Mouse (Mus musculus) midbrain, embryonic 10.5 days (tissue): ENCODE measurements around the gene Enpp6. TPM values are rescaled to one million over a fixed set of nuclear protein-coding genes. Genes with fewer than 3 reads are reported as not detected.

Experiments
- DNase-seq: peaks from one replicate; pipeline ENCODE4 v3.0.0-alpha.2; 2017; ENCODE audit warnings: low spot score
- H3K27ac ChIP-seq: fragments of 300-500 bp; sonication (generic); replicated peaks from 2 replicates; pipeline ENCODE4 v1.5.1; 2016; ENCODE audit warnings: mild to moderate bottlenecking
- H3K27me3 ChIP-seq: fragments of 300-500 bp; sonication (generic); 2 replicates; pipeline ENCODE4 v1.6.1; 2016; ENCODE audit warnings: low read depth, mild to moderate bottlenecking; ENCODE audit not compliant: poor library complexity, severe bottlenecking
- H3K36me3 ChIP-seq: fragments of 300-500 bp; sonication (generic); 2 replicates; pipeline ENCODE4 v1.6.1; 2016; ENCODE audit warnings: mild to moderate bottlenecking, moderate library complexity
- H3K4me1 ChIP-seq: fragments of 300-500 bp; sonication (generic); 2 replicates; pipeline ENCODE4 v1.6.1; 2016
- H3K4me3 ChIP-seq: fragments of 300-500 bp; sonication (generic); 2 replicates; pipeline ENCODE4 v1.5.1; 2016; ENCODE audit warnings: mild to moderate bottlenecking, moderate library complexity
- H3K9me3 ChIP-seq: fragments of 300-500 bp; sonication (generic); replicated peaks from 2 replicates; pipeline ENCODE4 v1.6.1; 2016; ENCODE audit warnings: mild to moderate bottlenecking
- WGBS: fragments of 180-500 bp; shearing (Covaris S2); methylation state at CpG from one replicate; pipeline ENCODE4 v1.1.7; 2016; 5-methylcytosine and 5-hydroxymethylcytosine counted together
- polyA plus RNA-seq: library from polyadenylated mRNA; unstranded; fragments of >200 nt; fragmentation: Nextera tagmentation; extraction: Ambion mirVana; gene quantifications from 2 replicates; pipeline ENCODE4 v1.2.1, GENCODE M21; 2016

The Enpp6 gene
- polyA plus RNA-seq, 1 experiment from 2014 or later: 0.16 TPM

DNA sequence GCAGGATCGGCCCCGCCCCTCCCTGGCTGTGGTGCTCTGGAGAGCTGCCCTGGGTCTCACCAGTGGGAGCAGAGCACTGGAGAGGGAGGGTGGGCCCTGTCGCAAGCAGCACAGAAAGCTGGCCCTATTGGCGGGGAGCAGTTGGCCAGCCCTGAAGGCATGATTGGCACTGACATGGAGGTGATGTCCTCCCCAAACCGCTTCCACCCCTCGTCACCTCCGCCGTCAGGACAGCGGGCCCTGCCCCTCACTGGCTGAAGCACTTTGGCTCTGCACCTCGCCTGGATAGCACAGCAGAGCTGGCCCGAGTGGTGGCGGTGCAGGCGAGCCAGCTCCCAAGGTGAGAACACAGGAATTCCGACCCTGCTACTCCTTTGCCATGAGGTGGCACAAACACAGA is 20.9 kb upstream of the Enpp6 start:
- Histone ChIP-seq H3K9me3 (no peaks in the 10 kb centered on the region), H3K36me3 (no peaks in the 10 kb centered on the region), H3K4me3 (no peak overlapping the region), H3K4me1 (peaks cover 22% of the 10 kb centered on the region), H3K27ac (no peak overlapping the region), H3K27me3 (0 out of 2 replicates have a peak, but pooled peaks cover 6% of the 10 kb centered on the region)
- 67% methylated on average over 14 of the region's 14 CpGs for WGBS
- DNase-seq: no peak

DNA sequence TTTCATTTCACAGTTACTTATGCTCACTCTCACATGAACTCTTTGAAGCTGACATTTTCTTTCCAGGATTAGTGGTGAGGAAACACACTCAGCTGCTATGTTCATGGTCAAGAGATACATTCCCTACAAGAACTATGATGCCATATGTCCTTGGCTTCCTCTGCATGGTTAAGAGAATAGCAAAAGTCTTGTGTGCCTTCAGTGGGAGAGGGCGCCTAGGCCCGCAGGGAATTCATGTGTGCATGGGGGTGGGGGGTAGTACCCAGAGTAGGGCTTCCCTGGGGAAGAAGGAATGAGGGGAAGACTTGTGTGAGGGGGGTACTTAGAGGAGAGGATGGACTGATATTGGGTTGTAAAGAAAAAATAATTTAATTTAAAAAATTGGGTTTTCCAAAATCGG is 18.0 kb upstream of the Enpp6 start:
- no peak overlapping the region for H3K4me3 ChIP-seq
- no peaks in the 10 kb centered on the region for H3K36me3 ChIP-seq
- H3K9me3 ChIP-seq: peaks cover 4% of the 10 kb centered on the region
- 0 out of 2 replicates have a peak, but pooled peaks cover 6% of the 10 kb centered on the region for H3K27me3 ChIP-seq
- WGBS: 98% methylated on average over 3 of the region's 3 CpGs
- no peak overlapping the region for H3K27ac ChIP-seq
- peaks cover 9% of the 10 kb centered on the region for H3K4me1 ChIP-seq
- no peak for DNase-seq

- Histone ChIP-seq H3K27me3 (0 out of 2 replicates have a peak, but pooled peaks cover 6% of the 10 kb centered on the region), H3K4me3 (no peak overlapping the region), H3K27ac (no peak overlapping the region), H3K4me1 (peaks cover 3% of the 10 kb centered on the region), H3K9me3 (peaks cover 10% of the 10 kb centered on the region), H3K36me3 (no peaks in the 10 kb centered on the region)
- 78% methylated on average over 2 of the region's 2 CpGs for WGBS
- no peak for DNase-seq
Measured at GRCm38 (mm10) chr8:46969386-46969785, 17.3 kb upstream of the Enpp6 start.

DNA sequence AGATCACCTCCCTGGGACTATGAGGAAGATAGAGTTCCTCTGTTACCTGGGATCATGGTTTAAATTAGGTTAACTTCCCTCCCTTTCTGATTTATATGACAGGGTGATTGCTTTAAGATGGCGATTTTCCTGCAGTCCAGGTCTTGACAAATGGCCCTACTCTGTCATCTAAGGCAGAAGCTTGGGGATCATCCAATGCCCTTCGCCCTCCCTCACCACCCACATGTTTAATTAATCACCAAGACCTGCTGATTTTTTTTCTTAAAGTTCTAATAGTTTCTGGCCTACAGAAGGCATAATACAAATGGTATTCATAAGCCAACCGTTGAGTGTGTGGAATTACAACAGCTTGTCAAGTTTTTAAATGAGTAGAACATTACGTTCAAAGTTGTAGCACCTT is 9.3 kb upstream of the Enpp6 start:
- Histone ChIP-seq H3K36me3 (no peaks in the 10 kb centered on the region), H3K4me3 (no peak overlapping the region), H3K4me1 (no peaks in the 10 kb centered on the region), H3K27me3 (no peaks in the 10 kb centered on the region), H3K27ac (no peak overlapping the region), H3K9me3 (peaks cover 15% of the 10 kb centered on the region)
- 91% methylated on average over 4 of the region's 4 CpGs for WGBS
- DNase-seq: no peak

GRCm38 (mm10) chr8:46982166-46982565 is 4.5 kb upstream of the Enpp6 start:
- no peak for DNase-seq
- WGBS: 85% methylated on average over 6 of the region's 6 CpGs
- Histone ChIP-seq H3K4me1 (no peaks in the 10 kb centered on the region), H3K27ac (no peak overlapping the region), H3K36me3 (no peaks in the 10 kb centered on the region), H3K27me3 (no peaks in the 10 kb centered on the region), H3K4me3 (no peak overlapping the region), H3K9me3 (no peaks in the 10 kb centered on the region)

DNA sequence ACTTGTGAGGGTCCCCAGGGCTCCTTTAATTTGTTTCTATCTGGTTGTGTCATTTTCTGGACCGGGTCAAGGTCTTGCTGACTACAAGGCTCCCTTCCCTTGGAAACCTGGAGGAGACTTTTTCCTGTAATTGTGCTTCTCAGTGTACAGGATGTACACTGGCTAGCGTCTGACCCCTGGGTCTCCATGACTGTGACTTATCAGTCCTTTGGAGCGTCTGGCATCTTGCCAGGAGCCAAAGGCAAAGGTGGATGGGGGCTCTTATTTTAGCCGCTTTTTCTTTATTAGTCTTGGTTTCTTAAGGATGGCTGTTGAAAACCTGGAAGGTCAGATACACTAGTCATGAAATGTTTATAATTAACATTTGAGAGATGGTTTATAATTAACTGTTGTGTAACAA is 3.9 kb upstream of the Enpp6 start:
- Histone ChIP-seq H3K4me1 (no peaks in the 10 kb centered on the region), H3K36me3 (no peaks in the 10 kb centered on the region), H3K4me3 (no peak overlapping the region), H3K27me3 (no peaks in the 10 kb centered on the region), H3K27ac (no peak overlapping the region), H3K9me3 (no peaks in the 10 kb centered on the region)
- DNase-seq: no peak
- WGBS: 91% methylated on average over 4 of the region's 4 CpGs

DNA sequence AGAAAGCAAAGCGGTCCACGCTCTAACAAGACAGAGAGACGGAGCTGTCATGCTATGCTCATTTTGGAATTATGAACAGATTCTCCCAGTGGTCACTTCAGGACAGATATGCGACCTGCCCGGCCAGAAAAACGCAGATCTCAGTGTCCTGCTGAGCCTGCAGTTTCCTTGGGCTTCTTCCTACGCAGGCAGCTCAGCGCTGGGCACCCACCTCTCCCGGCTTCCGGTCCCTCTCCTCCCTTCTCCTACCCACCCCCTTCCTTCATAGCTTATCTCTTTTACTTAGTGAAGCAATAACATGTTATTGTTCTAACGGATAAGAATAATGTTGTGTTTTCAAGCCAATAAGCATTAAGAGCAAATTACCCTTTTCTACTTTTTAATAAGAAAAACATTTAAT is 2.0 kb upstream of the Enpp6 start:
- H3K4me3 ChIP-seq: no peak overlapping the region
- WGBS: 82% methylated on average over 11 of the region's 11 CpGs
- H3K27ac ChIP-seq: no peak overlapping the region
- DNase-seq: no peak
- H3K36me3 ChIP-seq: no peaks in the 10 kb centered on the region
- H3K9me3 ChIP-seq: no peaks in the 10 kb centered on the region
- no peaks in the 10 kb centered on the region for H3K27me3 ChIP-seq
- no peaks in the 10 kb centered on the region for H3K4me1 ChIP-seq

GRCm38 (mm10) chr8:46988366-46988765 is 1.7 kb downstream of the Enpp6 start:
- H3K4me3 ChIP-seq: no peak overlapping the region
- no peak overlapping the region for H3K27ac ChIP-seq
- DNase-seq: no peak
- no peaks in the 10 kb centered on the region for H3K4me1 ChIP-seq
- H3K36me3 ChIP-seq: no peaks in the 10 kb centered on the region
- 87% methylated on average over 6 of the region's 6 CpGs for WGBS
- no peaks in the 10 kb centered on the region for H3K27me3 ChIP-seq
- H3K9me3 ChIP-seq: no peaks in the 10 kb centered on the region

GRCm38 (mm10) chr8:46991081-46991480 is 4.4 kb downstream of the Enpp6 start:
- WGBS: 87% methylated on average over 5 of the region's 5 CpGs
- Histone ChIP-seq H3K36me3 (no peaks in the 10 kb centered on the region), H3K4me1 (no peaks in the 10 kb centered on the region), H3K27ac (no peak overlapping the region), H3K9me3 (no peaks in the 10 kb centered on the region), H3K4me3 (no peak overlapping the region), H3K27me3 (no peaks in the 10 kb centered on the region)
- DNase-seq: no peak

DNA sequence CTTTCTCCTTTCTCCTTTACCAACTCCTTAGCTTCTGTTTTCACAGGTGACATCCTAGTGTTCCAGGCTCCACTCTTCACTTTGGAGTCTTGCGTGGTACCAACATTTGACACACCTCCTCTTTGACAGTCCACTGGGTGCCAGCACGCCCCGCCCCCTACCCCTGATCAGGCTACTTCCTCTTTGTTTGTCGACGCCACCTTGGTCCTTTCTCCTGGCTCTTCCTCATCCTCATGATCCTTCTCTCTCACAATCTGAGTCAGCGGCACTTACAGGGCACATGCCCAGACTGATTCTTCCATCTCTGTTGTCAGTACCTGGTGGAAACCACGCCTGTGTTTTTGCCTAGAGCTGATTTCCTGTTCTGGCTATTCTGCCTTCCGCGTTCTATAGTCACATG is 5.9 kb downstream of the Enpp6 start:
- Histone ChIP-seq H3K9me3 (no peaks in the 10 kb centered on the region), H3K36me3 (no peaks in the 10 kb centered on the region), H3K4me3 (no peak overlapping the region), H3K4me1 (no peaks in the 10 kb centered on the region), H3K27ac (no peak overlapping the region), H3K27me3 (no peaks in the 10 kb centered on the region)
- 92% methylated on average over 9 of the region's 9 CpGs for WGBS
- DNase-seq: no peak

DNA sequence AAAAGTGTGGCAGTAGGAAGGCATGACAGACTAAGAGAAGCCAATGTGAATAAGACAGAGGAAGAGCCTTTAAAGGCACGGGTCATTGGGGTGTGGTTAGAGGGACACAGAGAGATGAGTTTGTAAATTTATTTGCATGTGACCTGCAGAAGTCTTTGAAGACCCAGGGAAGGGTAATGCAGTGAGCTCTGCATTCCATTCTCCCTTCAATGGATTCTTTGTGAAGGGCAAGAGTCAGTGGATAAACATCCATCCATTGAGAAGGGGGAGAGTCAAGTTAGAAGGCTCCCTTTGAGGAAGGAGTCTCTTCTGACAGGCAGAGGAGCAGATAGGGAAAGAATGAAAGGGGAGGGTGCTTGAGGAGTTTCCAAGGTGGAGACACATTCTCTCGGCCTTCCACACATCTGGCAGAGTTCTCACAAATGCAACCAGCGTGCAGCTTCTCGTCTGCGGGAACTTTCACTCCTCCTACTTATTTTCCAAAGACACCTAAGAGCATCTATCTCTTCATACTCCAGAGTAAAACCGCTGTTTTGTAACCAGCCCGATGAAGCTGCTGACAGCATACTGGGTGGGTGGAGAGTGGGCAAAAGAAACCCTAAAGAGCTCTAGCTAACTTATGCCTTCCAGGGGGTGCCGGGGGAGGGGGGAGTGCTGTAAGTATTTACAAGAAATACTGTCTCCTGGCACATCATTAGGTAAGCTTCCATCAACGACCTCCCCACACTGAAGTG is 9.4 kb downstream of the Enpp6 start:
- no peak for DNase-seq
- Histone ChIP-seq H3K9me3 (no peaks in the 10 kb centered on the region), H3K27me3 (no peaks in the 10 kb centered on the region), H3K36me3 (no peaks in the 10 kb centered on the region), H3K4me1 (no peaks in the 10 kb centered on the region), H3K4me3 (no peak overlapping the region), H3K27ac (no peak overlapping the region)
- WGBS: 74% methylated on average over 9 of the region's 9 CpGs

DNA sequence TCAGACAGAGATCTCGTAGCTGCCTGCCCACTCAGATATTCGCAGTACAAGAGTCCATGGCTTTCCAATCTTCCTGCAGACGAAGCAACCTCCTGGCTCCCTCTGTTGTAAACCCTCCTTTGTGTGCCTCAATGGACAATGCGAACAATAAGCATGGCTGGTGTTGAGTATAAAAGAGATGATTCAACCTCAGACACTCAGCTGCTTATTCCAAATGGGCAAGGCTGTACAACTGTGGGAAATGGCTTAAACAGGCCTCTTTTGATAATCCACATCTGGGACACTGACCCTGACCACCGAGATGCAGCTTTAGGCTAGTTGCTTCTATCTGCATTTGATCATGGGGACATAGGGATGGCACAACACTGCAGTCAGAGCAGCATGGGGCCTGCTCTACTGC is 19.0 kb downstream of the Enpp6 start:
- peak overlapping the region; percentile 58; the same call in 1 of the 2 replicates for H3K27ac ChIP-seq
- H3K9me3 ChIP-seq: no peaks in the 10 kb centered on the region
- no peaks in the 10 kb centered on the region for H3K36me3 ChIP-seq
- H3K27me3 ChIP-seq: no peaks in the 10 kb centered on the region
- WGBS: 53% methylated on average over 5 of the region's 5 CpGs
- peaks cover 9% of the 10 kb centered on the region for H3K4me1 ChIP-seq
- no peak overlapping the region for H3K4me3 ChIP-seq
- DNase-seq: no peak

GRCm38 (mm10) chr8:47006785-47007184 is 20.1 kb downstream of the Enpp6 start:
- Histone ChIP-seq H3K4me3 (no peak overlapping the region), H3K9me3 (no peaks in the 10 kb centered on the region), H3K36me3 (no peaks in the 10 kb centered on the region), H3K27me3 (no peaks in the 10 kb centered on the region), H3K4me1 (peaks cover 9% of the 10 kb centered on the region), H3K27ac (no peak overlapping the region)
- 88% methylated on average over 9 of the region's 9 CpGs for WGBS
- no peak for DNase-seq
